Mouse (Mus musculus) myocyte (in vitro differentiated cells): ENCODE measurements around the gene Jmjd7. TPM values are rescaled to one million over a fixed set of nuclear protein-coding genes. Genes with fewer than 3 reads are reported as not detected.

ENCODE experiments used
- H3K27me3 ChIP-seq: one replicate; pipeline ENCODE4 v1.6.1; 2011; ENCODE audit not compliant: control insufficient read depth, insufficient read depth, insufficient read length
- H3K36me3 ChIP-seq: one replicate; pipeline ENCODE4 v1.6.1; 2011; ENCODE audit not compliant: control insufficient read depth, insufficient read depth
- H3K4me2 ChIP-seq: one replicate; pipeline ENCODE4 v1.6.1; 2011; ENCODE audit warnings: low read depth, control low read depth
- H3K4me3 ChIP-seq: one replicate; pipeline ENCODE4 v1.5.1; 2011; ENCODE audit warnings: mild to moderate bottlenecking, control low read depth, moderate library complexity
- H3K79me2 ChIP-seq: one replicate; pipeline ENCODE4 v1.6.1; 2011; ENCODE audit not compliant: control insufficient read depth, insufficient read depth
- H3ac ChIP-seq: one replicate; pipeline ENCODE4 v1.6.1; 2011; ENCODE audit not compliant: control insufficient read depth, insufficient read length
- CEBPB ChIP-seq: IDR thresholded peaks from 2 replicates; pipeline ENCODE4 v1.6.1; 2011; ENCODE audit warnings: mild to moderate bottlenecking, moderate library complexity; ENCODE audit not compliant: poor library complexity, insufficient read depth, severe bottlenecking
- E2F4 ChIP-seq: IDR thresholded peaks from one replicate; pipeline ENCODE4 v1.6.1; 2011; ENCODE audit warnings: mild to moderate bottlenecking, control low read depth, moderate library complexity; ENCODE audit not compliant: insufficient read depth
- MAX ChIP-seq: IDR thresholded peaks from one replicate; pipeline ENCODE4 v1.6.1; 2011; ENCODE audit warnings: low read depth, mild to moderate bottlenecking, control low read depth
- MYOD1 ChIP-seq, 3 experiments: IDR thresholded peaks; one replicate each; pipeline ENCODE4 v1.6.1; 2011; ENCODE audit warnings: control low read depth in 2 of 3, low read depth in 2 of 3, mild to moderate bottlenecking in 2 of 3, moderate library complexity in 1 of 3; ENCODE audit not compliant: insufficient read length in 2 of 3, control insufficient read depth in 1 of 3
- MYOG ChIP-seq, 3 experiments: IDR thresholded peaks; one replicate each; pipeline ENCODE4 v1.6.1; 2011; ENCODE audit warnings: control low read depth in 2 of 3, low read depth in 2 of 3, mild to moderate bottlenecking in 2 of 3; ENCODE audit not compliant: insufficient read length in 2 of 3, control insufficient read depth in 1 of 3, insufficient read depth in 1 of 3
- POLR2A ChIP-seq: IDR thresholded peaks from one replicate; pipeline ENCODE4 v1.6.1; 2011; ENCODE audit warnings: low read depth, mild to moderate bottlenecking, control low read depth, moderate library complexity; ENCODE audit not compliant: insufficient read length
- POLR2AphosphoS2 ChIP-seq: IDR thresholded peaks from one replicate; pipeline ENCODE4 v1.6.1; 2011; ENCODE audit warnings: low read depth, control low read depth; ENCODE audit not compliant: insufficient read length
- REST ChIP-seq: IDR thresholded peaks from one replicate; pipeline ENCODE4 v1.6.1; 2011; ENCODE audit warnings: mild to moderate bottlenecking, control low read depth, moderate library complexity; ENCODE audit not compliant: insufficient read depth, insufficient read length
- SRF ChIP-seq: IDR thresholded peaks from one replicate; pipeline ENCODE4 v1.6.1; 2011; ENCODE audit warnings: low read depth; ENCODE audit not compliant: control insufficient read depth, insufficient read length
- TCF12 ChIP-seq: IDR thresholded peaks from one replicate; pipeline ENCODE4 v1.6.1; 2011; ENCODE audit warnings: mild to moderate bottlenecking, control low read depth; ENCODE audit not compliant: poor library complexity, insufficient read depth, severe bottlenecking
- TCF3 ChIP-seq: IDR thresholded peaks from one replicate; pipeline ENCODE4 v1.6.1; 2011; ENCODE audit warnings: low read depth, control low read depth; ENCODE audit not compliant: insufficient read length
- USF1 ChIP-seq: IDR thresholded peaks from one replicate; pipeline ENCODE4 v1.6.1; 2011; ENCODE audit warnings: low read depth, mild to moderate bottlenecking, control low read depth, moderate library complexity
- polyA plus RNA-seq: library from polyadenylated mRNA; unstranded; fragments of >200 nt; fragmentation: generic; extraction: Trizol; gene quantifications from one replicate; pipeline ENCODE4 v1.2.1, GENCODE M21; 2012; ENCODE audit warnings: missing spikeins

Jmjd7 gene
- polyA plus RNA-seq, 1 experiment = 10.7 TPM

DNA sequence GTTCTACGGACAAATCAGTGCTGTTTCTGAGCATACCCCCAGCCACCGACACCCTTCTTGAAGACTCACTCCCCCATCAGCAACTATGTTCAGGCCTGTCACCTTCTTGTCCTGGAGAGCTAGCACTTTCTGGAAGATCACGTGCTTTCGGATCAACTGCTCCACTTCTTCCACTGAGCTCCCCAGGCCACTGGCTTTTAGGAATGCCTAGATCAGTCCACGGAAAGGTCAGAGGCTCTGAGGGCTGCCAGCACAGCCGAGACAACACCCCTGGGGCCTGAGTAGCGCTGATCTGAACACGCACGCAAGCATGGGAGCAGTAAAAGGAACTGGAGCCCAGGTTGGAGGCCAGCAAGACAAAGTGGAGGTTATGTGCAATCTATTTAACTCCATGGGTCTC is 33.4 kb downstream of the Jmjd7 start:
- H3K4me3 ChIP-seq = no peak overlapping the region
- H3K36me3 ChIP-seq = no peaks in the 10 kb centered on the region
- no peak overlapping the region for H3ac ChIP-seq
- H3K4me2 ChIP-seq = no peak overlapping the region
- TF ChIP-seq POLR2A (no peak), USF1 (no peak), REST (no peak), MYOD1 (IDR thresholded peaks at IDR 0.05; ENCODE audit: control insufficient read depth in 1 of 3, insufficient read length in 2 of 3, low read depth in 2 of 3) (no peak), TCF12 (no peak), SRF (no peak), MAX (no peak), TCF3 (no peak), CEBPB (no peak), POLR2AphosphoS2 (no peak), MYOG (IDR thresholded peaks at IDR 0.05; ENCODE audit: control insufficient read depth in 1 of 3, insufficient read depth in 1 of 3, insufficient read length in 2 of 3, low read depth in 2 of 3) (no peak), E2F4 (no peak)
- no peaks in the 10 kb centered on the region for H3K79me2 ChIP-seq
- peaks cover 32% of the 10 kb centered on the region for H3K27me3 ChIP-seq

- TF ChIP-seq MYOD1 (IDR thresholded peaks at IDR 0.05; ENCODE audit: control insufficient read depth in 1 of 3, insufficient read length in 2 of 3, low read depth in 2 of 3) (no peak), MAX (no peak), POLR2AphosphoS2 (no peak), MYOG (IDR thresholded peaks at IDR 0.05; ENCODE audit: control insufficient read depth in 1 of 3, insufficient read depth in 1 of 3, insufficient read length in 2 of 3, low read depth in 2 of 3) (no peak), REST (no peak), POLR2A (no peak), CEBPB (no peak), TCF12 (no peak), TCF3 (no peak), USF1 (no peak), SRF (no peak), E2F4 (no peak)
- Histone ChIP-seq H3K4me2 (no peak overlapping the region), H3K36me3 (no peaks in the 10 kb centered on the region), H3K4me3 (no peak overlapping the region), H3K27me3 (peaks cover 26% of the 10 kb centered on the region), H3K79me2 (no peaks in the 10 kb centered on the region), H3ac (no peak overlapping the region)
These were observed 35.0 kb downstream of the Jmjd7 start for GRCm38 (mm10) chr2:120062248-120062647.

GRCm38 (mm10) chr2:120064639-120065038 is 37.4 kb downstream of the Jmjd7 start:
- Histone ChIP-seq H3K27me3 (peaks cover 9% of the 10 kb centered on the region), H3ac (no peak overlapping the region), H3K36me3 (no peaks in the 10 kb centered on the region), H3K4me2 (no peak overlapping the region), H3K4me3 (no peak overlapping the region), H3K79me2 (no peaks in the 10 kb centered on the region)
- no peak for TF ChIP-seq POLR2AphosphoS2

- Histone ChIP-seq H3K36me3 (no peaks in the 10 kb centered on the region), H3K79me2 (no peaks in the 10 kb centered on the region), H3ac (no peak overlapping the region), H3K4me3 (no peak overlapping the region), H3K4me2 (no peak overlapping the region), H3K27me3 (peaks cover 2% of the 10 kb centered on the region)
- TF ChIP-seq USF1 = no peak
- no peak for TF ChIP-seq POLR2AphosphoS2
- TF ChIP-seq E2F4 = no peak
- TF ChIP-seq TCF12 = no peak
- TF ChIP-seq SRF = no peak
- TF ChIP-seq POLR2A = no peak
- TF ChIP-seq MYOD1 (IDR thresholded peaks at IDR 0.05; ENCODE audit: control insufficient read depth in 1 of 3, insufficient read length in 2 of 3, low read depth in 2 of 3) = no peak
- no peak for TF ChIP-seq REST
- no peak for TF ChIP-seq MAX
- TF ChIP-seq MYOG (IDR thresholded peaks at IDR 0.05; ENCODE audit: control insufficient read depth in 1 of 3, insufficient read depth in 1 of 3, insufficient read length in 2 of 3, low read depth in 2 of 3) = no peak
- no peak for TF ChIP-seq TCF3
- no peak for TF ChIP-seq CEBPB
These were observed 38.0 kb downstream of the Jmjd7 start for GRCm38 (mm10) chr2:120065243-120065642.

- TF ChIP-seq USF1 (no peak), MAX (no peak), TCF12 (no peak), TCF3 (no peak), E2F4 (no peak), REST (no peak), SRF (no peak), POLR2A (no peak), MYOG (IDR thresholded peaks at IDR 0.05; ENCODE audit: control insufficient read depth in 1 of 3, insufficient read depth in 1 of 3, insufficient read length in 2 of 3, low read depth in 2 of 3) (no peak), MYOD1 (IDR thresholded peaks at IDR 0.05; ENCODE audit: control insufficient read depth in 1 of 3, insufficient read length in 2 of 3, low read depth in 2 of 3) (no peak), POLR2AphosphoS2 (no peak)
These were observed 38.9 kb downstream of the Jmjd7 start for GRCm38 (mm10) chr2:120066224-120066623.

More at GRCm38 (mm10) chr2:120066224-120066623, 38.9 kb downstream of the Jmjd7 start:
- H3ac ChIP-seq = no peak overlapping the region
- H3K79me2 ChIP-seq = no peaks in the 10 kb centered on the region
- no peak overlapping the region for H3K4me2 ChIP-seq
- H3K4me3 ChIP-seq = no peak overlapping the region
- H3K27me3 ChIP-seq = no peaks in the 10 kb centered on the region
- no peaks in the 10 kb centered on the region for H3K36me3 ChIP-seq
